Mouse (Mus musculus): ENCODE measurements around the gene Ext2. TPM values are rescaled to one million over a fixed set of nuclear protein-coding genes. Genes with fewer than 3 reads are reported as not detected.

Gene Ext2
- polyA plus RNA-seq (2015; fragmentation: Nextera tagmentation; extraction: Ambion mirVana) = 109 and 111 TPM in 2 replicates

DNA sequence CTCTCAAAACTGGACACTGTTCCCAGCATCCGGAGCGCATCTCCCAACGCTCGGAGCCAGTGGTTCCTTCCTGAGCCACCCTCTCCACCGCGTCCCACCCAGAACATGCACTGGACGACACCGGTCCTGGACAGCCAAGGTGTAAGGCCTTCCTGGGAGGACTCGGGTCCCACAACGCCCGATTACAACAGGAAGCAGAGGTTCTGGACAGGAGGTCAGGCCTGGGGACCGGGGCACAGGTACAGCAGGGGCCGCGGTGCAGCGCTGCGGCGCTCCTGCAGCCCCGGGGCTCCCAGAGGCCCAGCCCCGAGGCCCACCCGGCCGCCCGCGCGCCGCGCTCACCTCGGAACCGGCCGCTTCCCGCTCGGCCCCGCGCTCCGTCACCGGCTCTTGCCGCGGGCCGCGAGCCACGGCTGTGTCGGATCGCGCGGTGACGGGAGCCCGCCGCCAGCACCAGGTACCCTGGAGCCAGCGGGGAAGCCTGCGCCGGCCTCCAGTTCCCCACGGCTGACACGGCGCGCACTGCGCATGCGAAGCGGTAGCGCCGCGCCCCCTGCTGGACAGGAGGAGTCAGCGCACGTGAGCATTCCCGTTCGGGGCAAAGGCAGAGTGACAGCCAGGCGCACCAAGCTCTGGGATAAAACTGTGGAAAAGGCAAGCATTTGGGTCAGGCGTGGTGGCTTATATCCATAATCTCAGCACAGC lies at the start of gene Ext2:
Gene Ext2 (minus strand): TSS at position 524 of the 705 bp plus-strand sequence.
- ATAC-seq (replicated peaks; ENCODE audit: low FRiP score, low read depth) (peak; percentile 83), DNase-seq (ENCODE audit: low spot score) (peak; percentile 90)
- peak; percentile 91 for TF ChIP-seq CTCF (IDR thresholded peaks at IDR 0.05; ENCODE audit: low read depth)
- peak within 1 kb of the TSS; percentile 90 for H3K9ac ChIP-seq (ENCODE audit: low read depth, low read length)
- no peak within 1 kb of the TSS for H3K27ac ChIP-seq
- H3K36me3 ChIP-seq (ENCODE audit: insufficient read depth, low read length) = no peaks in the 10 kb centered on the region
- H3K4me1 ChIP-seq (replicated peaks; ENCODE audit: insufficient read depth, low read length) = peaks cover 7% of the 10 kb centered on the region; the same call in 1 of the 2 replicates
- peak within 1 kb of the TSS; percentile 59 for H3K4me2 ChIP-seq (ENCODE audit: low read length)
- no peaks in the 10 kb centered on the region for H3K9me3 ChIP-seq (replicated peaks; ENCODE audit: low read length)
- under 1% methylated on average over 66 of the region's 66 CpGs for WGBS
- no peaks in the 10 kb centered on the region for H3K27me3 ChIP-seq (ENCODE audit: insufficient read depth, low read length)
- H3K4me3 ChIP-seq (replicated peaks; ENCODE audit: low read depth, low read length) = peak within 1 kb of the TSS; percentile 84

DNA sequence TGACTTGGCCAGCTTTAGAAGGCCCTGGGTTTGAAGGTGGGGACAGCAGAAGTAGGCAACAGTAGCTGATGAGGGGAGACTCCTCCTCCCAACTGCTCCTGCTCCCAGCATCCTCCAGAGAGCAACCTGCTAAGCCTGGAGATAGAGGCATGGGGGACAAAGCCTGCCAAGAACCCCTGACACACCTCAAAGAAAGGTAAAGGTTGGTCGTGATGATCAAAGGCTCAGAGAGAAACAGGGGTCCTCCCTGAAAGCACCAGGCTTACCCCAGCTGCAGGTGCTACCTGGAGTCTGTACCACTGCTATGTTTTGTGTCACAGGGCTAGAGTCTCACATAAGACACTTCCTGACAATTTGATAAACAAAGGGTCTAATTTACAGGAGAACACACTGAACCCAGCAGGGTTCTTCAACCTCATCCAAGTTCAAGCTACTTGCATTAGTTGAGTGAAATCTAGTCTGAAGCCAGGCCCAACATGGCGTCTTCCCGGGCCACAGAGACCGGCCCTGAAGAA lies 49.1 kb upstream of the Ext2 start:
- ATAC-seq (replicated peaks; ENCODE audit: low FRiP score, low read depth) (no peak), DNase-seq (ENCODE audit: low spot score) (no peak)
- no peak for TF ChIP-seq CTCF (IDR thresholded peaks at IDR 0.05; ENCODE audit: low read depth)

DNA sequence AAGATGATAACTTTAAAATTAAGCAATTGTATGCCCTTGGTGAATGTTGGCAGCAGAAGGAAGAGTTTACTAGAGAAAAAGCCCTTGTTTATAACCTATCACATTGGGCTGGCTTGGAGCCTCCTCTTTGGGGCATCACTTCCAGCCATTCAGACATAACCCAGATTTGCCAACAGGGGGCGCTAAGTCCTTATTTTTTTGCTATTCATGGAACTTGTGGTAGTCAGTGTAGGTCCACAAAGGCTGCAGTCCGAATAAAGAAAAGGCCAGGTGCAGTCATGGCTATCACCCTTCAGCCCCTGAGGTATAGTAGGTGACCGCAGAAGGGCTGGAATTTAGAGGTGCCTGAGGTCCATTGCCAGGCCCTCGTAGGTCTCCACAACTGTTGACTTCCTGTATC lies 48.5 kb upstream of the Ext2 start:
- H3K9me3 ChIP-seq (replicated peaks; ENCODE audit: low read length) = no peaks in the 10 kb centered on the region
- DNase-seq (ENCODE audit: low spot score) (peak; percentile 71), ATAC-seq (replicated peaks; ENCODE audit: low FRiP score, low read depth) (no peak; the same call in 1 of the 2 replicates)
- no peaks in the 10 kb centered on the region for H3K27me3 ChIP-seq (ENCODE audit: insufficient read depth, low read length)
- no peaks in the 10 kb centered on the region for H3K36me3 ChIP-seq (ENCODE audit: insufficient read depth, low read length)
- H3K4me1 ChIP-seq (replicated peaks; ENCODE audit: insufficient read depth, low read length) = no peaks in the 10 kb centered on the region
- H3K4me2 ChIP-seq (ENCODE audit: low read length) = no peak overlapping the region
- H3K4me3 ChIP-seq (replicated peaks; ENCODE audit: low read depth, low read length) = no peak overlapping the region
- H3K9ac ChIP-seq (ENCODE audit: low read depth, low read length) = no peak overlapping the region
- TF ChIP-seq CTCF (IDR thresholded peaks at IDR 0.05; ENCODE audit: low read depth) = peak; percentile 74
- no peak overlapping the region for H3K27ac ChIP-seq
- 34% methylated on average over 4 of the region's 4 CpGs for WGBS

More for the DNA sequence above, 49.1 kb upstream of the Ext2 start:
- 91% methylated on average over 4 of the region's 4 CpGs for WGBS
- H3K9ac ChIP-seq (ENCODE audit: low read depth, low read length) = no peak overlapping the region
- no peak overlapping the region for H3K27ac ChIP-seq
- no peak overlapping the region for H3K4me3 ChIP-seq (replicated peaks; ENCODE audit: low read depth, low read length)
- H3K9me3 ChIP-seq (replicated peaks; ENCODE audit: low read length) = no peaks in the 10 kb centered on the region
- H3K4me2 ChIP-seq (ENCODE audit: low read length) = no peak overlapping the region
- no peaks in the 10 kb centered on the region for H3K27me3 ChIP-seq (ENCODE audit: insufficient read depth, low read length)
- H3K4me1 ChIP-seq (replicated peaks; ENCODE audit: insufficient read depth, low read length) = no peaks in the 10 kb centered on the region
- no peaks in the 10 kb centered on the region for H3K36me3 ChIP-seq (ENCODE audit: insufficient read depth, low read length)

DNA sequence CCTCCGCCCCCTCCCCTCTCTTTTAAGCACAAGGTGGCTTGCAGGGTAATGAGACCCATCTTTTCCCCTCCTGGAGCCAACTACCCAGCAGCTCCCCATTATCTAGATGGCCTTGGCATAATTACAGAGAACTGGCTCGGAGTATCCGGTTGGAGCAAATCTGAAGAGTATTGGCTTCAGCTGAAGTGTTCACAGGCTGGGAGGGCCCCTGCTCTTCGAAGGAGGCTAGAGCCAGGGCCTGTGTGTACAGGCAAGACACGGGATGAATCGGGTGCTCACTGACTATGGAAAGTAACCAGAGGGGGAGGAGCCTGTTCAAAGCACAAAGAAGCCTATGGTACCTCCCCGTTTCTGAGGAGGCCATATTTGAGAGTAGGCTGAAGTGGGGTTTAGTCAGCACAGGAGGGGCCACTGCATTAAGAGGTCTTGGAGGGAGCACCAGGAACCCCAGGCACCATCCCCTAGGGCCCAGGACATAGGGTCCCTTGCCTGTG lies 46.8 kb upstream of the Ext2 start, which contains the start of gene Accsl:
Gene Accsl (minus strand): TSS at position 51 of the 494 bp plus-strand sequence.
- no peak for TF ChIP-seq CTCF (IDR thresholded peaks at IDR 0.05; ENCODE audit: low read depth)
- Histone ChIP-seq H3K27ac (no peak within 1 kb of the TSS), H3K36me3 (ENCODE audit: insufficient read depth, low read length) (no peaks in the 10 kb centered on the region), H3K27me3 (ENCODE audit: insufficient read depth, low read length) (no peaks in the 10 kb centered on the region), H3K4me1 (replicated peaks; ENCODE audit: insufficient read depth, low read length) (no peaks in the 10 kb centered on the region), H3K4me3 (replicated peaks; ENCODE audit: low read depth, low read length) (no peak within 1 kb of the TSS), H3K4me2 (ENCODE audit: low read length) (no peak within 1 kb of the TSS), H3K9ac (ENCODE audit: low read depth, low read length) (no peak within 1 kb of the TSS), H3K9me3 (replicated peaks; ENCODE audit: low read length) (no peaks in the 10 kb centered on the region)
- ATAC-seq (replicated peaks; ENCODE audit: low FRiP score, low read depth) (no peak), DNase-seq (ENCODE audit: low spot score) (no peak)
- 72% methylated on average over 7 of the region's 7 CpGs for WGBS

DNA sequence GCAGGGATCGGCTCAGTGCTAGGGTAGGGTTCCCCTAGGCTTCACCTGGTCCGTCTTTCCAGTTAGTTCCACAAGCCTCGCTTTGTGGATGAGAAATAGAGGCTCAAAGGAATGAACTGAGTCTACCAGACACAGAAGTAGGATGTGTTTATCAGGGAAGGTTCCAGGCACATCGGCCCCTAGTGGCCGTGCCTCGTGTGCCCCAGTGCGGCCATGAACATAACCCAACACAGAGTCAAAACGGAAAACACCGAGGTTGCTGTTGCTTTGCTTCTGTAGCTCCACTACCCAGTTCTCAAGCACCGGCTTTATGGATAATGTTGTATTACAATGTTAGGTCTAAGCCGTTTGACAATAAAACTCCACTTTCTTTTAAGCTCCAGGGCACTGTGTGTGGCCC lies 46.2 kb upstream of the Ext2 start:
- H3K4me3 ChIP-seq (replicated peaks; ENCODE audit: low read depth, low read length) = no peak overlapping the region
- H3K9me3 ChIP-seq (replicated peaks; ENCODE audit: low read length) = no peaks in the 10 kb centered on the region
- H3K9ac ChIP-seq (ENCODE audit: low read depth, low read length) = no peak overlapping the region
- 85% methylated on average over 11 of the region's 11 CpGs for WGBS
- H3K4me2 ChIP-seq (ENCODE audit: low read length) = no peak overlapping the region
- DNase-seq (ENCODE audit: low spot score) (no peak), ATAC-seq (replicated peaks; ENCODE audit: low FRiP score, low read depth) (no peak)
- no peaks in the 10 kb centered on the region for H3K4me1 ChIP-seq (replicated peaks; ENCODE audit: insufficient read depth, low read length)
- H3K27me3 ChIP-seq (ENCODE audit: insufficient read depth, low read length) = no peaks in the 10 kb centered on the region
- H3K27ac ChIP-seq = no peak overlapping the region
- no peaks in the 10 kb centered on the region for H3K36me3 ChIP-seq (ENCODE audit: insufficient read depth, low read length)
- TF ChIP-seq CTCF (IDR thresholded peaks at IDR 0.05; ENCODE audit: low read depth) = peak; percentile 3; the same call in 1 of the 2 replicates

DNA sequence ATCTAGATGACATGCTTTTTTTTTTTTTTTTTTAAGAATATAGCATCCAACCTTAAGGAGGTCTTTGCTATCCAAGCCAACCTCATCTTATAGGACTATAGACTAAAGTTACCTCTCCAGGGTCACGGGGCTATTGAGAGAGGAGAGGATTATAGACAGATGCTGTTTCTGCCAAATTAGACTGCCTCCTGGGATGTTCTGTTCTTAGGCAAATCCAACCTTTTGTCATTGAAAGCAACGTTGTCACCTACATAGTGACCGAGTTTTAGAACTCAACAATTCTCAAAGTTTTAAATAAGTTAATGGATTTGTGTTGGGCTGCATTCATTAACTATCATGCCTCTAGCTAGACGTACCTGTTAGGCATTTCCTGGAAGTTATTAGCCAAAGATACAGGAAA lies 40.9 kb upstream of the Ext2 start:
- DNase-seq (ENCODE audit: low spot score) (no peak), ATAC-seq (replicated peaks; ENCODE audit: low FRiP score, low read depth) (no peak)
- TF ChIP-seq CTCF (IDR thresholded peaks at IDR 0.05; ENCODE audit: low read depth) = no peak
- H3K27me3 ChIP-seq (ENCODE audit: insufficient read depth, low read length) = no peaks in the 10 kb centered on the region
- H3K9ac ChIP-seq (ENCODE audit: low read depth, low read length) = no peak overlapping the region
- H3K4me2 ChIP-seq (ENCODE audit: low read length) = no peak overlapping the region
- no peaks in the 10 kb centered on the region for H3K36me3 ChIP-seq (ENCODE audit: insufficient read depth, low read length)
- H3K4me3 ChIP-seq (replicated peaks; ENCODE audit: low read depth, low read length) = no peak overlapping the region
- H3K27ac ChIP-seq = no peak overlapping the region
- no peaks in the 10 kb centered on the region for H3K4me1 ChIP-seq (replicated peaks; ENCODE audit: insufficient read depth, low read length)
- H3K9me3 ChIP-seq (replicated peaks; ENCODE audit: low read length) = no peaks in the 10 kb centered on the region
- WGBS = 72% methylated on average over 4 of the region's 4 CpGs

Data from kidney, postnatal 0 days (tissue).